Comparison of ENCODE assay signal across 20 mouse cellular contexts in genomic region chr3:152284759-152285158, GRCm38 (mm10). TPM values are rescaled to one million over a fixed set of nuclear protein-coding genes. Genes with fewer than 3 reads are reported as not detected.
"Had no signal": no experiment of that assay in that cellular context is flagged by ENCODE, and none has a peak within 500 bp of the region (broad histone marks: within the 10 kb centered on the region; RNA-seq: fewer than 3 reads in every experiment).

No protein-coding gene starts in this region.

- H3K4me2 ChIP-seq: liver, embryonic 15.5 days; lung, embryonic 15.5 days; midbrain, embryonic 12.5 days; midbrain, embryonic 15.5 days; neural tube, embryonic 13.5 days; neural tube, embryonic 15.5 days had no signal

- H3K27ac ChIP-seq: liver, embryonic 15.5 days; lung, embryonic 15.5 days; macrophage; midbrain, embryonic 12.5 days; midbrain, embryonic 15.5 days; neural tube, embryonic 13.5 days; neural tube, embryonic 15.5 days had no signal

- H3K4me3 ChIP-seq: liver, embryonic 15.5 days; lung, embryonic 15.5 days; megakaryocyte, embryonic 14.5 days; midbrain, embryonic 12.5 days; midbrain, embryonic 15.5 days; neural tube, embryonic 13.5 days; neural tube, embryonic 15.5 days had no signal

- DNase-seq: liver, postnatal 0 days; lung, adult 2 months; lung, postnatal 14 days; lung, postnatal 36 days; retina, postnatal 1 day; right cerebral cortex, adult 18-20 months; spleen, adult 18-20 months; thymus, adult 18-20 months; thymus, postnatal 14 days; thymus, postnatal 36 days had no signal

- H3K27me3 ChIP-seq: liver, embryonic 15.5 days; lung, embryonic 15.5 days; megakaryocyte, embryonic 14.5 days; midbrain, embryonic 12.5 days; midbrain, embryonic 15.5 days; neural tube, embryonic 13.5 days; neural tube, embryonic 15.5 days had no signal

RNA-seq across cellular contexts. Expression of gene Nexn, which starts 18.6 kb away (rescaled TPM):
- total RNA-seq: megakaryocyte progenitor cell, adult 5-6 weeks; monocyte, adult 5-6 weeks had no signal
